Mouse (Mus musculus) spleen, adult 2 months (tissue): ENCODE data around the gene Pde4dip. TPM values are rescaled to one million over a fixed set of nuclear protein-coding genes. Genes with fewer than 3 reads are reported as not detected.
A peak's percentile ranks its signal among the peaks of the same experiment; 100 is the strongest.

Experiments used
- DNase-seq, 2 experiments: peaks; one replicate each; pipeline versions ENCODE4 v3.0.0 to v3.0.0-alpha.2; 2012 to 2021; ENCODE audit warnings: low spot score in 2 of 2, low read depth in 1 of 2
- H3K27ac ChIP-seq: fragments of 200-500 bp; 2 replicates; pipeline ENCODE4 v1.5.1; 2012; ENCODE audit warnings: low read length, inconsistent platforms; ENCODE audit not compliant: insufficient read depth
- H3K27me3 ChIP-seq: fragments of 200-500 bp; 2 replicates; pipeline ENCODE4 v1.6.1; 2012; ENCODE audit warnings: mild to moderate bottlenecking, moderate library complexity, low read length, inconsistent platforms; ENCODE audit not compliant: control insufficient read depth, insufficient read depth
- H3K36me3 ChIP-seq: fragments of 200-500 bp; 2 replicates; pipeline ENCODE4 v1.6.1; 2012; ENCODE audit warnings: mild to moderate bottlenecking, low read length, inconsistent platforms; ENCODE audit not compliant: control insufficient read depth, insufficient read depth
- H3K4me1 ChIP-seq: fragments of 200-500 bp; 2 replicates; pipeline ENCODE4 v1.6.1; 2011; ENCODE audit warnings: inconsistent platforms; ENCODE audit not compliant: control insufficient read depth, insufficient read depth, insufficient read length
- H3K4me3 ChIP-seq: fragments of 200-500 bp; 2 replicates; pipeline ENCODE4 v1.5.1; 2011; ENCODE audit warnings: mild to moderate bottlenecking, inconsistent platforms; ENCODE audit not compliant: insufficient read depth, insufficient read length; ENCODE audit errors: extremely low read depth
- CTCF ChIP-seq: fragments of 200-500 bp; IDR thresholded peaks from 2 replicates; pipeline ENCODE4 v1.5.1; 2011; ENCODE audit warnings: mild to moderate bottlenecking, inconsistent platforms; ENCODE audit not compliant: insufficient read depth, insufficient read length, insufficient replicate concordance; ENCODE audit errors: extremely low read depth
- POLR2A ChIP-seq: fragments of 200-500 bp; IDR thresholded peaks from 2 replicates; pipeline ENCODE4 v1.6.1; 2011; ENCODE audit warnings: low read depth, low read length, inconsistent platforms
- WGBS: fragments of 180-500 bp; shearing (Covaris S2); methylation state at CpG from one replicate; pipeline ENCODE4 v1.1.7; 2018; 5-methylcytosine and 5-hydroxymethylcytosine counted together
- polyA plus RNA-seq: library from polyadenylated mRNA; depleted of rRNA; stranded (reverse); fragments of >200 nt; gene quantifications from 2 replicates; pipeline ENCODE4 v1.2.3, GENCODE M21; 2012

Gene Pde4dip
- polyA plus RNA-seq, 1 experiment: 12.0 TPM

DNA sequence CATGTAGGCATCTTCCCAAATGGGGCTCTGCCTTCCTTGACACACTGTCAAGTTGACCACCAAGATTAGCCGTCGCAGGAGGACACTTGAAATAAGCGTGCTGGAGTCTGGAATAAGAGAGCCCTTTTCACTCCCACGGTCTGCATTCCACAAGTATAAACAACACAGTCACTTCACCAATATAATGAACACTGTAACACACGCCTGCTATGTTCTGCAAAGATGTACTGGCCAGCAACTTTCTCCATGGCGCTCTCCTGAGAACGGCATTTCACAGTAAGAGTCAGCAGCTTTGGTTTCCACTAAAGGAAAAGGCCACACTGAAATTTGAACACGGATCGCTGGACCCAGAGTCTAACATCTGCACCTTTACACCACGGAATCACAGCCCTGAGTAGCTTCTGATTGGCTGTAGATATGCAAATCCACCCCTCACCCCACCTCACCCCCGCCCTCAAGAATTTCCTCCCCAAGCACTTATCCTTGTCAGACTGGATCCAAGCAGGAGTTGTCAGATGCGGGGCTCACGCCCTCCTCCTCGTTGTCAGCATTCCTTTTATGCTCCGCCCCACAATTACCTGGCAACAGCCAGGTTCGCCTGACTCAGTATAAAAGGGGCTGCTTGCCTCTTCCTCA, 204.8 kb downstream of the Pde4dip start:
- 68% methylated on average over 16 of the region's 16 CpGs for WGBS
- Histone ChIP-seq H3K36me3 (no peaks in the 10 kb centered on the region), H3K27ac (no peak overlapping the region), H3K27me3 (no peaks in the 10 kb centered on the region), H3K4me1 (no peaks in the 10 kb centered on the region), H3K4me3 (no peak overlapping the region)
- DNase-seq: no peak
- TF ChIP-seq CTCF (no peak), POLR2A (no peak)

DNA sequence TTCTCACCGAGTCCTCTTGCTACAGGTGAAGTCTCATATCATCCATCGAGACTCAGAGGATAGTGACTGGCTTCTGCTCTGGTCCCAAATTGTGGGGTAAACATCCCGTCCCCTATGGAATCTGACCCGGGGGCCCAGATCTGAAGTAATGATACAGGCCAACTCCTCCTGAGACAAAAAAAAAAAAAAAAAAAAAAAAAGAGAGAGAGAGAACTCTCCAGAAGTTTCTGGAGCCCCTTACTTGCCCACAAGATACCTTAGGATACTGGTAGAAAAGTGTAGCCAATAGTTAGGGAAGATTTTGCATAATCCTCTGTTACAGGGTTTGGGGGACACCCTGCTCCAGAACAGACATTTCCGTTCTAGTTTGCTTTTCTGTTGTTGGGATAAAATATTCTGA, 205.9 kb downstream of the Pde4dip start:
- no peak for DNase-seq
- Histone ChIP-seq H3K4me1 (no peaks in the 10 kb centered on the region), H3K27me3 (no peaks in the 10 kb centered on the region), H3K4me3 (no peak overlapping the region), H3K36me3 (no peaks in the 10 kb centered on the region), H3K27ac (no peak overlapping the region)
- no peak for TF ChIP-seq POLR2A
- no peak for TF ChIP-seq CTCF
- WGBS: 45% methylated on average over 5 of the region's 5 CpGs

GRCm38 (mm10) chr3:97682159-97682502, 206.4 kb downstream of the Pde4dip start:
- Histone ChIP-seq H3K4me1 (no peaks in the 10 kb centered on the region), H3K4me3 (0 out of 2 replicates have a peak overlapping the region, but pooled peaks have one; percentile 64), H3K36me3 (no peaks in the 10 kb centered on the region), H3K27ac (no peak overlapping the region), H3K27me3 (no peaks in the 10 kb centered on the region)
- DNase-seq: peak in 1 of 2 experiments; percentile 3
- TF ChIP-seq CTCF: no peak
- no peak for TF ChIP-seq POLR2A
- WGBS: 9% methylated on average over 11 of the region's 11 CpGs

GRCm38 (mm10) chr3:97681321-97682158, 207.0 kb downstream of the Pde4dip start:
- WGBS: 2% methylated on average over 33 of the region's 33 CpGs

GRCm38 (mm10) chr3:97680631-97681320, 207.7 kb downstream of the Pde4dip start:
- no peaks in the 10 kb centered on the region for H3K27me3 ChIP-seq
- WGBS: 1% methylated on average over 28 of the region's 28 CpGs
- peak; percentile 64 to 84 for DNase-seq
- H3K36me3 ChIP-seq: no peaks in the 10 kb centered on the region
- peak; percentile 89 for TF ChIP-seq CTCF
- no peak for TF ChIP-seq POLR2A
- peak overlapping the region; percentile 64 for H3K4me3 ChIP-seq
- 0 out of 2 replicates have a peak overlapping the region, but pooled peaks have one; percentile 1 for H3K27ac ChIP-seq
- no peaks in the 10 kb centered on the region for H3K4me1 ChIP-seq

More at GRCm38 (mm10) chr3:97681321-97682158, 207.0 kb downstream of the Pde4dip start:
- Histone ChIP-seq H3K4me3 (peak overlapping the region; percentile 64), H3K27ac (peak overlapping the region; percentile 36; the same call in 1 of the 2 replicates), H3K36me3 (no peaks in the 10 kb centered on the region), H3K27me3 (no peaks in the 10 kb centered on the region), H3K4me1 (no peaks in the 10 kb centered on the region)
- TF ChIP-seq POLR2A: no peak
- TF ChIP-seq CTCF: peak; percentile 65; the same call in 1 of the 2 replicates
- DNase-seq: peak; percentile 65 to 74

- no peak overlapping the region for H3K27ac ChIP-seq
- WGBS: 91% methylated on average over 3 of the region's 3 CpGs
- DNase-seq: no peak
- H3K4me3 ChIP-seq: no peak overlapping the region
- H3K27me3 ChIP-seq: no peaks in the 10 kb centered on the region
- TF ChIP-seq POLR2A (no peak), CTCF (no peak)
- H3K4me1 ChIP-seq: no peaks in the 10 kb centered on the region
- H3K36me3 ChIP-seq: no peaks in the 10 kb centered on the region
Observed at GRCm38 (mm10) chr3:97678416-97678815, 210.1 kb downstream of the Pde4dip start.
